Comparison of ENCODE assay signal across 8 mouse cellular contexts in the genomic region with DNA sequence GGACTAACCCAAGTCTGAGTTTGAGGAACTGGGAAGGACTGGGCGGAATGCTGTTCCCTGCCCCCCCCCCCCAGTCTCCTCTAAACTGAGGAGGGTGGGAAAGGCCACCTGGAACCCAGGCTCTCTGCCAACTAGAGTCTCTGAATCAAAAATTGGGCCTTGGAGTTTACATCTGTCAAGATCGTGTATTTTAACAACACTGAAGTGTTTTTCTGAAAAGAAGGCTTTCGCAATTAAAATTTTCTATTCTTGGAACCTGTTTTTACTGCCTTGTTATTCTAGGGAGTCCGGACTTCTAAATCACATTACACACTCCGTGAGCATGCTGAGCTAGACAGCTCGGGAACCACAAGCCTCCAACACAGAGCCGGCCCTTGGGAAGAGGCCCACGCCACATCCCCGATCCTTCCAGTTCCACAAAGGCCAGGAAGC. TPM values are rescaled to one million over a fixed set of nuclear protein-coding genes. Genes with fewer than 3 reads are reported as not detected.
A peak's percentile ranks its signal among the peaks of the same experiment; 100 is the strongest.
DNase-seq lines count a peak whose midpoint lies in the region; TF ChIP-seq lines count a peak whose summit lies in the region.

No protein-coding gene starts in this region.

- TF ChIP-seq CTCF in layer of hippocampus, adult 2 months (conservative IDR thresholded peaks at IDR 0.05), result no peak

- DNase-seq in adrenal gland, postnatal 10 days, result peak; percentile 54
- DNase-seq in adrenal gland, postnatal 25 days, result no peak
- no peak for DNase-seq in layer of hippocampus, adult 2 months (ENCODE audit: low spot score in 2 of 2)
- DNase-seq in layer of hippocampus, postnatal 25 days (ENCODE audit: extremely low spot score in 1 of 2, low spot score in 1 of 2), result no peak
- DNase-seq in gastrocnemius, postnatal 25 days, result peak; percentile 55
- peak; percentile 55 for DNase-seq in lung, postnatal 25 days (ENCODE audit: low spot score)
- no peak for DNase-seq in testis, postnatal 14 days (ENCODE audit: low spot score)
- no peak for DNase-seq in retina, postnatal 1 day

- H3K4me3 ChIP-seq in layer of hippocampus, adult 2 months, result no peak overlapping the region

- peak overlapping the region; percentile 87 for H3K27ac ChIP-seq in layer of hippocampus, adult 2 months

RNA-seq across cellular contexts. Expression of a gene that starts 36.9 kb away (rescaled TPM):
- 10 to 100 TPM; 32.5 to 39.5 TPM for total RNA-seq in adrenal gland, postnatal 10 days (2021)
- 39.2 and 63.9 TPM in 2 replicates for total RNA-seq in adrenal gland, postnatal 25 days (2021)
- 10 to 100 TPM; 62.8 to 63.4 TPM for total RNA-seq in layer of hippocampus, adult 2 months (2021)
- total RNA-seq in layer of hippocampus, postnatal 25 days (2021), result 10 to 100 TPM; 58.5 to 66.2 TPM
- 1 to 10 TPM; 8.4 to 9.4 TPM for total RNA-seq in gastrocnemius, postnatal 25 days (2021)

Comparison
In these comparisons a context has a peak if more than half of its experiments do, and no peak if none do; other contexts are left out.
1. DNase-seq: peak in adrenal gland, postnatal 10 days (single experiment), gastrocnemius, postnatal 25 days (single experiment) and lung, postnatal 25 days (single experiment); none in adrenal gland, postnatal 25 days (single experiment), layer of hippocampus, adult 2 months (0 of 2), layer of hippocampus, postnatal 25 days (0 of 2), testis, postnatal 14 days (single experiment) and retina, postnatal 1 day (single experiment).